Mouse (Mus musculus): Measurements from ENCODE around the gene Phf21a. TPM values are rescaled to one million over a fixed set of nuclear protein-coding genes. Genes with fewer than 3 reads are reported as not detected.

Phf21a gene
- 43.7 and 44.2 TPM in 2 replicates for polyA plus RNA-seq (2015; fragmentation: Nextera tagmentation; extraction: Ambion mirVana)

DNA sequence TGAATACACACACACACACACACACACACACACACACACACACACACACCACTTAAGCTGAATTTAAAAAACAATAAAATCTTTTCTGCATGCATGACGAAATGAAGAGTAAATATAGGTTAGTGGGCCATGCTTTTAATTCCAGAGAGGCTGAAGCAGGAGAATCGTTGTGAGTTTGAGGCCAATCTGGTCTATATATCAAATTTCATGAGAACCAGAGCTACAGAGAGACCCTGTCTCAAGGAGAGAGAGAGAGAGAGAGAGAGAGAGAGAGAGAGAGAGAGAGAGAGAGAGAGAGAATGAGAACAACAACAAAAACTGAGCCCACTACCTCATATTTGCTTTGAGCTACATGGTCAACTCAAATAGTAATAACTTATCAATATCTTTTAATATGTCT, at the start of gene Phf21a:
Gene Phf21a (plus strand): TSS at position 301 of the 400 bp plus-strand sequence.
- Histone ChIP-seq H3K36me3 (ENCODE audit: poor library complexity, severe bottlenecking) (no peaks in the 10 kb centered on the region), H3K9ac (no peak within 1 kb of the TSS), H3K4me2 (no peak within 1 kb of the TSS), H3K9me3 (replicated peaks) (no peaks in the 10 kb centered on the region), H3K27me3 (no peaks in the 10 kb centered on the region), H3K4me3 (no peak within 1 kb of the TSS), H3K4me1 (no peaks in the 10 kb centered on the region), H3K27ac (no peak within 1 kb of the TSS)
- 88% methylated on average over 2 of the region's 2 CpGs for WGBS
- no peak for ATAC-seq

- Histone ChIP-seq H3K9me3 (replicated peaks) (no peaks in the 10 kb centered on the region), H3K4me1 (no peaks in the 10 kb centered on the region), H3K27ac (no peak overlapping the region), H3K9ac (no peak overlapping the region), H3K4me2 (no peak overlapping the region), H3K36me3 (ENCODE audit: poor library complexity, severe bottlenecking) (no peaks in the 10 kb centered on the region), H3K4me3 (no peak overlapping the region), H3K27me3 (no peaks in the 10 kb centered on the region)
- WGBS, result 86% methylated on average over 12 of the region's 12 CpGs
- ATAC-seq, result no peak
Measured at GRCm38 (mm10) chr2:92043285-92043684, 49.6 kb upstream of the Phf21a start.

GRCm38 (mm10) chr2:92047601-92048000, 45.3 kb upstream of the Phf21a start:
- no peak overlapping the region for H3K4me2 ChIP-seq
- 0 out of 2 replicates have a peak, but pooled peaks cover 6% of the 10 kb centered on the region for H3K27me3 ChIP-seq
- no peaks in the 10 kb centered on the region for H3K9me3 ChIP-seq (replicated peaks)
- no peak overlapping the region for H3K9ac ChIP-seq
- WGBS, result 36% methylated on average over 4 of the region's 4 CpGs
- no peaks in the 10 kb centered on the region for H3K4me1 ChIP-seq
- H3K27ac ChIP-seq, result no peak overlapping the region
- H3K4me3 ChIP-seq, result no peak overlapping the region
- no peak for ATAC-seq
- H3K36me3 ChIP-seq (ENCODE audit: poor library complexity, severe bottlenecking), result no peaks in the 10 kb centered on the region

- H3K9me3 ChIP-seq (replicated peaks), result no peaks in the 10 kb centered on the region
- no peak overlapping the region for H3K4me3 ChIP-seq
- H3K9ac ChIP-seq, result no peak overlapping the region
- no peak overlapping the region for H3K27ac ChIP-seq
- no peaks in the 10 kb centered on the region for H3K36me3 ChIP-seq (ENCODE audit: poor library complexity, severe bottlenecking)
- ATAC-seq, result no peak
- peaks cover 8% of the 10 kb centered on the region; the same call in 1 of the 2 replicates for H3K27me3 ChIP-seq
- WGBS, result 80% methylated on average over 9 of the region's 9 CpGs
- H3K4me1 ChIP-seq, result no peaks in the 10 kb centered on the region
- H3K4me2 ChIP-seq, result no peak overlapping the region
Measured at GRCm38 (mm10) chr2:92048034-92048690, 44.8 kb upstream of the Phf21a start.

- 83% methylated on average over 8 of the region's 8 CpGs for WGBS
- H3K27ac ChIP-seq, result no peak overlapping the region
- no peaks in the 10 kb centered on the region for H3K9me3 ChIP-seq (replicated peaks)
- H3K36me3 ChIP-seq (ENCODE audit: poor library complexity, severe bottlenecking), result no peaks in the 10 kb centered on the region
- no peak overlapping the region for H3K4me2 ChIP-seq
- H3K4me3 ChIP-seq, result no peak overlapping the region
- ATAC-seq, result no peak
- H3K4me1 ChIP-seq, result peaks cover 14% of the 10 kb centered on the region
- no peak overlapping the region for H3K9ac ChIP-seq
- H3K27me3 ChIP-seq, result peaks cover 31% of the 10 kb centered on the region
Measured at GRCm38 (mm10) chr2:92052188-92052587, 40.7 kb upstream of the Phf21a start.

- no peaks in the 10 kb centered on the region for H3K9me3 ChIP-seq (replicated peaks)
- H3K4me2 ChIP-seq, result no peak overlapping the region
- no peaks in the 10 kb centered on the region for H3K36me3 ChIP-seq (ENCODE audit: poor library complexity, severe bottlenecking)
- H3K4me1 ChIP-seq, result peaks cover 14% of the 10 kb centered on the region
- 49% methylated on average over 2 of the region's 2 CpGs for WGBS
- H3K27ac ChIP-seq, result no peak overlapping the region
- no peak for ATAC-seq
- H3K27me3 ChIP-seq, result peaks cover 37% of the 10 kb centered on the region
- no peak overlapping the region for H3K4me3 ChIP-seq
- no peak overlapping the region for H3K9ac ChIP-seq
Measured at GRCm38 (mm10) chr2:92052754-92053153, 40.2 kb upstream of the Phf21a start.

DNA sequence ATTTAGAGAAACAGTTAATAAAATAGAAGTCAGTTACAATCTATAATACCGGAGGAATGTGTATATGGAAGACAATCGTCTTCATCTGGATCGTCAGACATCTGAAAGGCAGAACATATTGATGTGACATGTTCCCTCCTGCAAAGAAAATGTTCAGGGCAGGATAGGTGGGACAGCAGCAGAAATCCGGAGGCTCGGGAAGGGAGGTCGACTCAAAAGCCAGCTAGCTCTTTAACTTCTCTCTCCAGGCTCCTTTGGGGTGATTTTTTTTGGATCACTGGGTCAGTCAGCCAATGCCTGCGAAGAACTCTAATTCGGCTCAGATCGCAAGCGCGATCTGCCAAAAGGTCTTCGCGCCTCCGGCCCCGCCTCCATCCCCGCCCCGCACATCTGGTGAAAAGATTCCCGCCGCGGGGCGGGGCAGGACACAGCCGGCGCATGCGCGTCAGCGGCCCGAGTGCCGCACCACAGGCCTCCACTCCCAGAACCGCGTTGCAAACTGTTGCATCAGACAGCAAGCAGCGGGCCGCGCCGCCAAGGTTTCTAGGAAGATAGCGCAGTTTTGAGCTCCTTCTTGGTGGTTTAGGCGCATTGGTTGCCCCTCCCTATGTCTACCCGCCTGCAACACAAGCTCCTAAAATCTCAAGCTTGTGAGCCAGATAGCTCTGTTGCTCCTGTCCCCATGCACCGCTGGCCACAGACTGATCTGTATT, 37.7 kb upstream of the Phf21a start:
- peaks cover 40% of the 10 kb centered on the region for H3K27me3 ChIP-seq
- peak; percentile 44; the same call in 1 of the 2 replicates for ATAC-seq

DNA sequence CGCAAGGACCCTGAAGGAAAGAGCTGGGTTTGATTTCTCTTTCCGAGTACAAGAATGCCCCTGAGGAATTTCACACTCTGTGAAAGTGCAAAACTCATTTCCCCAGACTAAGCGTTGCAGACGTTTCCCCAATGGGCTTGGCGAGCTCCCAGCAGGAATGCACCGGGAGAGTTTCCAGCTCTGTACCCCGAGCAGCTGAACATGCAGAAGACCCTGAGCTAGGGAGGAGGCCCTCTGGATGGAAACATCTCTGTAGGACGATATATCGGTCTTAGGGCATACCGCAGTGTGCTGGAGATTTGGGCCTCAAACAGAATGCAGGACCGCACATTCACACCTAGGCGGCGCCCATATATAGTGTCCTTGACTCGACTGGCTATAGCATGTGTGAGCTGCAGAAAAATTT, 37.1 kb upstream of the Phf21a start:
- ATAC-seq, result 0 out of 2 replicates have a peak, but pooled peaks have one; percentile 31
- H3K27ac ChIP-seq, result 0 out of 2 replicates have a peak overlapping the region, but pooled peaks have one; percentile 25
- peaks cover 46% of the 10 kb centered on the region for H3K27me3 ChIP-seq

More for the DNA sequence above, 37.7 kb upstream of the Phf21a start:
- Histone ChIP-seq H3K4me1 (peaks cover 32% of the 10 kb centered on the region), H3K9ac (peak overlapping the region; percentile 50), H3K4me3 (peak overlapping the region; percentile 38), H3K9me3 (replicated peaks) (no peaks in the 10 kb centered on the region), H3K36me3 (ENCODE audit: poor library complexity, severe bottlenecking) (no peaks in the 10 kb centered on the region), H3K4me2 (peak overlapping the region; percentile 76), H3K27ac (0 out of 2 replicates have a peak overlapping the region, but pooled peaks have one; percentile 25)
- WGBS, result 4% methylated on average over 38 of the region's 38 CpGs

DNA sequence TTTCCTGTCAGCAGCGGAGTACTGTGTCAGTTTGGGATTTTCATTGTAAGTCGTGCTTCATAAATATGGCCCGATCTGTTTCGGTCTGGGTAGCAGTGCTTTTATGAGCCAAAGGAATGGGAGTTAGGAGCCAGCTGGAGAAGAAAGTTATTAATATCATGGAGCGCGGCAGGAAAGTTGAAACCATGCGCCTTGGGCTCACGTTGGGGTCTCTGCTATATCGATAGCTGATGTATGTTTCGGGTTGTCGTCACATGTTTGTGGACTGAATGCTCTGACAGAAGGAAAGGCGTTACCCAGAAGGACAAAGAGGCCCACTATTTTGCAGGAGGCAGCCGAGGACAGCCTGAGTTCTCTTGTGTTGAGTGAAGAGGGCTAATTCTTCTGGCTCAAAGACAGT, 36.2 kb upstream of the Phf21a start:
- Histone ChIP-seq H3K4me1 (peaks cover 33% of the 10 kb centered on the region), H3K27ac (no peak overlapping the region), H3K36me3 (ENCODE audit: poor library complexity, severe bottlenecking) (no peaks in the 10 kb centered on the region), H3K4me2 (no peak overlapping the region), H3K27me3 (peaks cover 52% of the 10 kb centered on the region), H3K9ac (no peak overlapping the region), H3K9me3 (replicated peaks) (no peaks in the 10 kb centered on the region), H3K4me3 (no peak overlapping the region)
- 85% methylated on average over 13 of the region's 13 CpGs for WGBS
- ATAC-seq, result no peak

More for the DNA sequence above, 37.1 kb upstream of the Phf21a start:
- peaks cover 33% of the 10 kb centered on the region for H3K4me1 ChIP-seq
- H3K4me3 ChIP-seq, result peak overlapping the region; percentile 38
- peak overlapping the region; percentile 76 for H3K4me2 ChIP-seq
- no peaks in the 10 kb centered on the region for H3K9me3 ChIP-seq (replicated peaks)
- H3K36me3 ChIP-seq (ENCODE audit: poor library complexity, severe bottlenecking), result no peaks in the 10 kb centered on the region
- WGBS, result 1% methylated on average over 14 of the region's 14 CpGs
- peak overlapping the region; percentile 50 for H3K9ac ChIP-seq

- under 1% methylated on average over 29 of the region's 29 CpGs for WGBS
- Histone ChIP-seq H3K4me2 (peak overlapping the region; percentile 98), H3K27me3 (peaks cover 48% of the 10 kb centered on the region), H3K9me3 (replicated peaks) (no peaks in the 10 kb centered on the region), H3K27ac (no peak overlapping the region), H3K4me3 (peak overlapping the region; percentile 61), H3K36me3 (ENCODE audit: poor library complexity, severe bottlenecking) (no peaks in the 10 kb centered on the region), H3K4me1 (peaks cover 33% of the 10 kb centered on the region), H3K9ac (peak overlapping the region; percentile 76)
- peak; percentile 63 for ATAC-seq
Measured at GRCm38 (mm10) chr2:92058469-92058868, 34.4 kb upstream of the Phf21a start.

GRCm38 (mm10) chr2:92058936-92059335, 34.0 kb upstream of the Phf21a start:
- H3K27me3 ChIP-seq, result peaks cover 45% of the 10 kb centered on the region
- WGBS, result 3% methylated on average over 11 of the region's 11 CpGs

More at GRCm38 (mm10) chr2:92058936-92059335, 34.0 kb upstream of the Phf21a start:
- no peaks in the 10 kb centered on the region for H3K36me3 ChIP-seq (ENCODE audit: poor library complexity, severe bottlenecking)
- ATAC-seq, result 0 out of 2 replicates have a peak, but pooled peaks have one; percentile 6
- H3K4me1 ChIP-seq, result peaks cover 33% of the 10 kb centered on the region
- H3K4me3 ChIP-seq, result peak overlapping the region; percentile 61
- peak overlapping the region; percentile 98 for H3K4me2 ChIP-seq
- H3K9ac ChIP-seq, result peak overlapping the region; percentile 76
- H3K9me3 ChIP-seq (replicated peaks), result no peaks in the 10 kb centered on the region
- H3K27ac ChIP-seq, result no peak overlapping the region
